Comparison of ENCODE assay signal across 8 mouse cellular contexts in genomic region chr15:100613584-100613983, GRCm38 (mm10). TPM values are rescaled to one million over a fixed set of nuclear protein-coding genes. Genes with fewer than 3 reads are reported as not detected.
DNase-seq lines count a peak whose midpoint lies in the region; ATAC-seq lines count a peak whose summit lies in the region.

No protein-coding gene starts in this region.

- 8% methylated on average over 16 of the region's 16 CpGs for WGBS in hindbrain, embryonic 13.5 days

- ATAC-seq in hindbrain, embryonic 13.5 days (ENCODE audit: low FRiP score): no peak
- peak; percentile 31 for ATAC-seq in megakaryocyte, adult 5-6 weeks (ENCODE audit: poor library complexity, severe bottlenecking)

- H3K36me3 ChIP-seq in hindbrain, embryonic 13.5 days: peaks cover 12% of the 10 kb centered on the region

- no peaks in the 10 kb centered on the region for H3K9me3 ChIP-seq in hindbrain, embryonic 13.5 days

- H3K4me2 ChIP-seq in hindbrain, embryonic 13.5 days: peak overlapping the region; percentile 63

- H3K27me3 ChIP-seq in hindbrain, embryonic 13.5 days: no peaks in the 10 kb centered on the region

- peak overlapping the region; percentile 15; the same call in 1 of the 2 replicates for H3K4me3 ChIP-seq in hindbrain, embryonic 13.5 days

- H3K4me1 ChIP-seq in hindbrain, embryonic 13.5 days (replicated peaks): peaks cover 25% of the 10 kb centered on the region

- peak; percentile 69 for DNase-seq in T-cell, adult 2 months (ENCODE audit: low spot score)
- peak; percentile 88 to 92 for DNase-seq in cerebellum, postnatal 10 days
- peak; percentile 59 to 68 for DNase-seq in frontal cortex, postnatal 25 days (ENCODE audit: low spot score in 2 of 2)
- DNase-seq in left cerebral cortex, adult 18-20 months (ENCODE audit: low spot score in 2 of 2): peak; percentile 76 to 78
- peak; percentile 72 for DNase-seq in right cerebral cortex, adult 18-20 months
- DNase-seq in urinary bladder, postnatal 14 days (ENCODE audit: low spot score): peak; percentile 77

- H3K9ac ChIP-seq in hindbrain, embryonic 13.5 days: no peak overlapping the region

- H3K27ac ChIP-seq in hindbrain, embryonic 13.5 days: 0 out of 2 replicates have a peak overlapping the region, but pooled peaks have one; percentile 6

RNA-seq across cellular contexts. Expression of gene Dazap2, which starts 1.6 kb away (rescaled TPM):
- 150 and 152 TPM in 2 replicates for polyA plus RNA-seq in hindbrain, embryonic 13.5 days (2015; fragmentation: Nextera tagmentation; extraction: Ambion mirVana)
- total RNA-seq in left cerebral cortex, adult 18-20 months (2021): 100 to 1,000 TPM; 114 to 119 TPM
- total RNA-seq in megakaryocyte, adult 5-6 weeks (2015): 576 and 578 TPM in 2 replicates
- total RNA-seq in megakaryocyte, adult 5-6 weeks (2017): 242 and 284 TPM in 2 replicates

RNA-seq across cellular contexts. Expression of gene Pou6f1, which starts 13.8 kb away (rescaled TPM):
- 38.0 and 41.2 TPM in 2 replicates for polyA plus RNA-seq in hindbrain, embryonic 13.5 days (2015; fragmentation: Nextera tagmentation; extraction: Ambion mirVana)
- total RNA-seq in left cerebral cortex, adult 18-20 months (2021): 100 to 1,000 TPM; 119 to 127 TPM
- 1.0 and 1.1 TPM in 2 replicates for total RNA-seq in megakaryocyte, adult 5-6 weeks (2015)
- total RNA-seq in megakaryocyte, adult 5-6 weeks (2017): 0.37 and 0.73 TPM in 2 replicates

RNA-seq across cellular contexts. Expression of gene Smagp, which starts 23.2 kb away (rescaled TPM):
- polyA plus RNA-seq in hindbrain, embryonic 13.5 days (2015; fragmentation: Nextera tagmentation; extraction: Ambion mirVana): 4.0 and 4.1 TPM in 2 replicates
- total RNA-seq in left cerebral cortex, adult 18-20 months (2021): 1 to 10 TPM; 1.2 to 1.9 TPM
- total RNA-seq in megakaryocyte, adult 5-6 weeks (2015): 1.1 and 3.2 TPM in 2 replicates
- 0.51 and 4.5 TPM in 2 replicates for total RNA-seq in megakaryocyte, adult 5-6 weeks (2017)

RNA-seq across cellular contexts. Expression of gene Bin2, which starts 55.8 kb away (rescaled TPM):
- 2.0 and 2.4 TPM in 2 replicates for polyA plus RNA-seq in hindbrain, embryonic 13.5 days (2015; fragmentation: Nextera tagmentation; extraction: Ambion mirVana)
- 1 to 10 TPM; 5.2 to 5.4 TPM for total RNA-seq in left cerebral cortex, adult 18-20 months (2021)
- total RNA-seq in megakaryocyte, adult 5-6 weeks (2015): 309 and 324 TPM in 2 replicates
- total RNA-seq in megakaryocyte, adult 5-6 weeks (2017): 275 and 304 TPM in 2 replicates

Comparison
In these comparisons a context has a peak if more than half of its experiments do, and no peak if none do; other contexts are left out.
1. RNA of gene Pou6f1, which starts 13.8 kb away (total RNA-seq): 119 to 127 TPM in left cerebral cortex, adult 18-20 months; 0.37 to 1.1 TPM in megakaryocyte, adult 5-6 weeks; every median in the first group is over 10 times any median in the second.
2. Peak in every context shown above with its lines, with median percentiles within 50 percentile points of each other: DNase-seq.